Mouse (Mus musculus) forebrain, embryonic 15.5 days (tissue): ENCODE measurements around the gene Glp2r. TPM values are rescaled to one million over a fixed set of nuclear protein-coding genes. Genes with fewer than 3 reads are reported as not detected.

ENCODE experiments used
- ATAC-seq: fragments of 200-750 bp; cut with Nextera tagmentation; replicated peaks from 2 replicates; pipeline ENCODE4 v1.8.0; 2017; ENCODE audit warnings: mild to moderate bottlenecking, moderate TSS enrichment, moderate library complexity
- H3K27ac ChIP-seq: fragments of 300-500 bp; sonication (generic); replicated peaks from 2 replicates; pipeline ENCODE4 v1.5.1; 2015; ENCODE audit warnings: mild to moderate bottlenecking, inconsistent platforms
- H3K27me3 ChIP-seq: fragments of 300-500 bp; sonication (generic); 2 replicates; pipeline ENCODE4 v1.6.1; 2015; ENCODE audit warnings: inconsistent platforms
- H3K36me3 ChIP-seq: fragments of 300-500 bp; sonication (generic); 2 replicates; pipeline ENCODE4 v1.6.1; 2015; ENCODE audit warnings: mild to moderate bottlenecking, inconsistent platforms
- H3K4me1 ChIP-seq: fragments of 300-500 bp; sonication (generic); 2 replicates; pipeline ENCODE4 v1.6.1; 2015; ENCODE audit warnings: inconsistent platforms
- H3K4me2 ChIP-seq: fragments of 300-500 bp; sonication (generic); replicated peaks from 2 replicates; pipeline ENCODE4 v1.6.1; 2015; ENCODE audit warnings: mild to moderate bottlenecking, inconsistent platforms
- H3K4me3 ChIP-seq: fragments of 300-500 bp; sonication (generic); 2 replicates; pipeline ENCODE4 v1.5.1; 2015; ENCODE audit warnings: mild to moderate bottlenecking, inconsistent platforms
- H3K9ac ChIP-seq: fragments of 300-500 bp; sonication (generic); replicated peaks from 2 replicates; pipeline ENCODE4 v1.6.1; 2015; ENCODE audit warnings: mild to moderate bottlenecking, inconsistent platforms
- H3K9me3 ChIP-seq: fragments of 300-500 bp; sonication (generic); 2 replicates; pipeline ENCODE4 v1.6.1; 2016; ENCODE audit warnings: inconsistent platforms
- WGBS: fragments of 180-500 bp; shearing (Covaris S2); methylation state at CpG from one replicate; pipeline ENCODE4 v1.1.7; 2015; ENCODE audit warnings: mixed read lengths; 5-methylcytosine and 5-hydroxymethylcytosine counted together
- polyA plus RNA-seq: library from polyadenylated mRNA; unstranded; fragments of >200 nt; fragmentation: Nextera tagmentation; extraction: Ambion mirVana; gene quantifications from 2 replicates; pipeline ENCODE4 v1.2.1, GENCODE M21; 2015

Glp2r gene
- polyA plus RNA-seq, 1 experiment from 2014 or later: 0.10 TPM

DNA sequence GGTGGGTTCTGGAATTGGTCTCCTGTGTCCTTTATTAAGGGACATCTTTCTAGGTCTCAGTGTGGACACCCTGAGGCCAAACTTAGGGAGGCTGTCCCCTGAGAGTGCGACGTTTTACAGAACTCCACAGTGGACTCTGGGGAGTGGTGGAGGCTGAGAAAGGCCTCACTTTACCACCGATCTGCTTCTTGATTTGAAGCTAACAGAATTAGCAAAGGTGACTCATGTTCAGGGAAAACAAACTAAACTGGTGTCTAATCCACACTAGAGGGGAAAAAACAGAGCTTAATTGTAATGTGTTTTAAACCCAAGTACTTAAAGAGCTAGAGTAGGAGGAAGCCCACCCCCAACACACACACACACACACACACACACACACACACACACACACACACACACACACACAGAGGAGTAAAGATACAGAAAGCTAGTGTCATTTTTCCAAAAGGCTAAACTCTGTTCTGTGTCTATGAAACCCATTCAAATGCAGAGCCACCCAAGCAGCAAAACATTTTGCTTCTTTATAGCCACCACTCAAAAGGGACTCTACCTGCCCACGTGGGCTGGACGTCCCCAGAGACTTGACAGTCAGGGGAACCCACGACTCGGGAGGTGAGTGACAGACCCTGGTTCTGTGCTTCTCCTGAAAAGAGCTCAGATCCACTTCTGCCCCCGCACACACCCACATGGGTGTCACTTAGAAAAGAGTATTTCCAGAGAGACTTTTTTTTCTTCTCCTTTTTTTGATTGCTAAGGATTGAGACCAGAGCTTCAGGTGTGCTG lies 47.5 kb downstream of the Glp2r start:
- no peak overlapping the region for H3K27ac ChIP-seq
- H3K9ac ChIP-seq: no peak overlapping the region
- H3K4me1 ChIP-seq: no peaks in the 10 kb centered on the region
- H3K27me3 ChIP-seq: no peaks in the 10 kb centered on the region
- 82% methylated on average over 8 of the region's 8 CpGs for WGBS
- ATAC-seq: no peak
- H3K4me2 ChIP-seq: no peak overlapping the region
- H3K36me3 ChIP-seq: no peaks in the 10 kb centered on the region
- no peaks in the 10 kb centered on the region for H3K9me3 ChIP-seq
- no peak overlapping the region for H3K4me3 ChIP-seq

DNA sequence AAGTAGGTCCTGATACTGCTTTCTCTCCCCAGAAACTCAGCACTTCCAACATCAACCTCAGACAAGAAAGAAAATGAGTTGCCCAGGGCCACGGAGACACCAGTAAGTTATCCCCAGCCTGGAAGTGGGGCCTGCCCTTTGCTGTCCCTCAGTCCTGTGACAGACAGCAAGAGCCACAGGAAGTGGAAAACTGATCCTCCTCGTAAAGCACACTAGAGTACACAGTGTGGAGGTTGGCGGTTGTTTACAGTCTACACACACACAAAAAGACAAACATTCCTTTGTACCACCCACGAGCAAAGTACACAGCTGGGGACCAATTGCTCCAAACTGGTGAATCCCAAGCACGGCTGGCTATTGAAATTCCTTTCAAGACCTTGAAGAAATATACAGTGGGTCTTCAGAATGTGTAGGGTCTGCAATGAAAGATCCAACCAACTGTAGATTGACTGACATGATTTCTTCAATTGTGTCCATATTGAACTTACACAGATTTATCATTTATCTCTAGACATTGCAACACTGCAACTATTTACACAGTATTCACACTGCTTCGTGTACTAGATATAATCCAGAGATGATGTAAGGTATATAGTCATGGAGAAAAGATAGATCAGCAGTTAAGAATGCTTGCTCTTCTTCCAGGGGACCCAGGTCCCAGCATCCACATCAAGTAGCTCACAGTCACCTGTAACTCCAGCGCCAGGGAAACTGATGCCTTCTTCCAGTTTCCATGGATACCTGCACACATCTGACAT lies 48.4 kb downstream of the Glp2r start:
- 69% methylated on average over 7 of the region's 7 CpGs for WGBS
- H3K4me2 ChIP-seq: no peak overlapping the region
- H3K27me3 ChIP-seq: no peaks in the 10 kb centered on the region
- H3K36me3 ChIP-seq: no peaks in the 10 kb centered on the region
- no peak overlapping the region for H3K9ac ChIP-seq
- H3K4me1 ChIP-seq: no peaks in the 10 kb centered on the region
- no peaks in the 10 kb centered on the region for H3K9me3 ChIP-seq
- no peak overlapping the region for H3K4me3 ChIP-seq
- H3K27ac ChIP-seq: no peak overlapping the region
- ATAC-seq: no peak

- no peaks in the 10 kb centered on the region for H3K4me1 ChIP-seq
- no peak overlapping the region for H3K4me3 ChIP-seq
- H3K9ac ChIP-seq: no peak overlapping the region
- H3K27me3 ChIP-seq: no peaks in the 10 kb centered on the region
- no peak for ATAC-seq
- no peak overlapping the region for H3K27ac ChIP-seq
- H3K36me3 ChIP-seq: no peaks in the 10 kb centered on the region
- 94% methylated on average over 5 of the region's 5 CpGs for WGBS
- no peaks in the 10 kb centered on the region for H3K9me3 ChIP-seq
- no peak overlapping the region for H3K4me2 ChIP-seq
Observed at GRCm38 (mm10) chr11:67721485-67721884, 49.5 kb downstream of the Glp2r start.

DNA sequence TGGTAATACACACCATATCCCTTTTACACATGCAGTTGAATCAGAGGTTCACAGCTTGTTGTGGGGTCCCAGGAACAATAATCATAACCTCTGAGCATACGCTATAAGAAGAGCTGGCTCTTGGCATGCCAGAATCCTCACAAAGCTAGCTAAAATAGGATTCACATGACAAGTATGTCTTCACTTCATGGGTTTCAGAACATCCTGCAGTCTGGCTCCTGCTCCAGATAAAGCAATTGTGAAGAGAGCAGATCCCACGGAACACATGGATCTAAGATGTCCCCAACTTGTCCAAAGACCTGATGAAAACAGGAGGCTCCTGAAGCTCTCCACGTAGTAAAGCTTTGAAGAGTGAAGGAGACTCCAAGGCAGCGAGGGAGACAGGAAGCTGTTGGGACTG lies 55.6 kb downstream of the Glp2r start:
- H3K36me3 ChIP-seq: no peaks in the 10 kb centered on the region
- no peak overlapping the region for H3K4me3 ChIP-seq
- no peaks in the 10 kb centered on the region for H3K9me3 ChIP-seq
- H3K4me1 ChIP-seq: no peaks in the 10 kb centered on the region
- 88% methylated on average over 4 of the region's 4 CpGs for WGBS
- H3K9ac ChIP-seq: no peak overlapping the region
- ATAC-seq: no peak
- no peak overlapping the region for H3K27ac ChIP-seq
- no peaks in the 10 kb centered on the region for H3K27me3 ChIP-seq
- H3K4me2 ChIP-seq: no peak overlapping the region

DNA sequence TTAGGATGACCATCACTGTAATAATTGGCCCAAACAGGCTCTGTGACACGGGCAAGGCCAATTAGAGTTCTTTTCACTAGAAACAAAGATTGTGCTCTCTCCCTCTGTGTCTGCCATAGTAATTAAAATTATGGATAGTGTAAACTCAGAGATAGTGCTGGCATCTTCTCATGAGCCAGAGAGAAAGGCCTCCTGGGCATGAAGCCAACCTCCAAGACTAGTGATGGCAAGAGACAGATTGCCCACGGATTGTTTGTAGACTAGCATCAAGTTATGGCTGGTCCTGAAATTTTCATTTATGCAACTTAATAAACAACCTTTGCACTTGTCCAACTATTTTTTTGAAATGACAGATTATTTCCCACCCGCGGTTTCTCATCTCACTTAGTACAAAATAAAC lies 58.0 kb downstream of the Glp2r start:
- Histone ChIP-seq H3K4me3 (no peak overlapping the region), H3K27ac (no peak overlapping the region), H3K36me3 (no peaks in the 10 kb centered on the region), H3K4me1 (no peaks in the 10 kb centered on the region), H3K9me3 (no peaks in the 10 kb centered on the region), H3K4me2 (no peak overlapping the region), H3K27me3 (no peaks in the 10 kb centered on the region), H3K9ac (no peak overlapping the region)
- WGBS: 67% methylated on average over 4 of the region's 4 CpGs
- ATAC-seq: no peak

GRCm38 (mm10) chr11:67694703-67695376 lies 76.1 kb downstream of the Glp2r start, which contains the start of gene Rcvrn:
Gene Rcvrn (plus strand): TSS chr11:67695326.
- 69% methylated on average over 7 of the region's 7 CpGs for WGBS
- Histone ChIP-seq H3K4me3 (no peak within 1 kb of the TSS), H3K4me1 (no peaks in the 10 kb centered on the region), H3K4me2 (no peak within 1 kb of the TSS), H3K27me3 (no peaks in the 10 kb centered on the region), H3K9ac (no peak within 1 kb of the TSS), H3K9me3 (no peaks in the 10 kb centered on the region), H3K27ac (no peak within 1 kb of the TSS), H3K36me3 (no peaks in the 10 kb centered on the region)
- ATAC-seq: no peak

DNA sequence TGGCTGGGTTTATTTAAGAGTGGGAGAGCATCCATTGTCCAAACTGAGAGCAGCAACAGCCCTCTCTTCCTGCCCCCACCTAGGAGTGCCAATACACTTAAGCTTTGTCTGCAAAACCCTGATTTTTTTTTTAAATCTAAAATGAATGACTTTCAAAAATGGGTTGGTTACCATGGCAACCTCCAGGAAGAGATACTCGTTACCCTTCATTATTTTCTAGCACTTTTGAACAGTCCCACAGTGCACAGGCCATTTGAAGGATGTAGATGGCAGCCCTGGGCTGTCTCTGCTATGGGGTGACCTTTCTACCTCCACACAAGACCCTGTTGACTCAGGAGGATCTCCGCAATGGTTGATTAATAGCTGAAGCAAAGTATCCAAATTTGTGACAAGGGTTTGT lies 84.8 kb downstream of the Glp2r start:
- Histone ChIP-seq H3K27me3 (no peaks in the 10 kb centered on the region), H3K9me3 (no peaks in the 10 kb centered on the region), H3K4me3 (no peak overlapping the region), H3K4me2 (no peak overlapping the region), H3K27ac (peak overlapping the region; percentile 23; the same call in 1 of the 2 replicates), H3K4me1 (peaks cover 6% of the 10 kb centered on the region), H3K36me3 (no peaks in the 10 kb centered on the region), H3K9ac (no peak overlapping the region)
- ATAC-seq: no peak; the same call in 1 of the 2 replicates
- 48% methylated on average over 2 of the region's 2 CpGs for whole genome bisulfite sequencing

DNA sequence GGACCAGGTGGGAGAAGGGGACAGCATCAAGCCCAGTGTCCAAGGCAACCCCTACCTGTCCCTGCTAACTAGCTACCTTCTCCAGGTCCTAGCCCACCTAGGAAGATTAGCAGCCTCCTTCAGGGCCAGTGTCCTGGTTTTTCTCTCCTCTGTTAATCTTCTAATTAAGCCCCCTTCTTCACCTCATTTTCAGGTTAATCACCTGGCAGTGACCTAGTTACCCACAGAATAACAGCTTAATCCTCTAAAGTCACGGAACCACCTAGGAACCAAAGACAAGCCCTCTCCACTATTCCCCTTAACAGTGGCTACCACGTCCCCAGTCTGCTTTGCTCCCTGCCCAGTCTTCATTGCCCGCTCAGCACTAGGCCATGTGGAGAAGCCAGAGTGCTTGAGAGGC lies 89.1 kb downstream of the Glp2r start:
- Histone ChIP-seq H3K4me2 (no peak overlapping the region), H3K9ac (no peak overlapping the region), H3K27me3 (no peaks in the 10 kb centered on the region), H3K4me3 (no peak overlapping the region), H3K9me3 (no peaks in the 10 kb centered on the region), H3K36me3 (no peaks in the 10 kb centered on the region), H3K27ac (no peak overlapping the region), H3K4me1 (peaks cover 6% of the 10 kb centered on the region)
- no peak for ATAC-seq
- 73% methylated on average over 3 of the region's 3 CpGs for WGBS

- no peak for ATAC-seq
- Histone ChIP-seq H3K27me3 (no peaks in the 10 kb centered on the region), H3K4me1 (no peaks in the 10 kb centered on the region), H3K4me3 (no peak overlapping the region), H3K9me3 (no peaks in the 10 kb centered on the region), H3K4me2 (no peak overlapping the region), H3K9ac (no peak overlapping the region), H3K36me3 (no peaks in the 10 kb centered on the region), H3K27ac (no peak overlapping the region)
- 93% methylated on average over 2 of the region's 2 CpGs for WGBS
Observed at GRCm38 (mm10) chr11:67679930-67680329, 91.0 kb downstream of the Glp2r start.

- no peak overlapping the region for H3K4me3 ChIP-seq
- H3K4me1 ChIP-seq: no peaks in the 10 kb centered on the region
- H3K9ac ChIP-seq: no peak overlapping the region
- no peak overlapping the region for H3K4me2 ChIP-seq
- H3K9me3 ChIP-seq: no peaks in the 10 kb centered on the region
- no peaks in the 10 kb centered on the region for H3K27me3 ChIP-seq
- H3K27ac ChIP-seq: no peak overlapping the region
- H3K36me3 ChIP-seq: no peaks in the 10 kb centered on the region
- WGBS: 82% methylated on average over 5 of the region's 5 CpGs
- ATAC-seq: no peak
Observed at GRCm38 (mm10) chr11:67679300-67679699, 91.7 kb downstream of the Glp2r start.

DNA sequence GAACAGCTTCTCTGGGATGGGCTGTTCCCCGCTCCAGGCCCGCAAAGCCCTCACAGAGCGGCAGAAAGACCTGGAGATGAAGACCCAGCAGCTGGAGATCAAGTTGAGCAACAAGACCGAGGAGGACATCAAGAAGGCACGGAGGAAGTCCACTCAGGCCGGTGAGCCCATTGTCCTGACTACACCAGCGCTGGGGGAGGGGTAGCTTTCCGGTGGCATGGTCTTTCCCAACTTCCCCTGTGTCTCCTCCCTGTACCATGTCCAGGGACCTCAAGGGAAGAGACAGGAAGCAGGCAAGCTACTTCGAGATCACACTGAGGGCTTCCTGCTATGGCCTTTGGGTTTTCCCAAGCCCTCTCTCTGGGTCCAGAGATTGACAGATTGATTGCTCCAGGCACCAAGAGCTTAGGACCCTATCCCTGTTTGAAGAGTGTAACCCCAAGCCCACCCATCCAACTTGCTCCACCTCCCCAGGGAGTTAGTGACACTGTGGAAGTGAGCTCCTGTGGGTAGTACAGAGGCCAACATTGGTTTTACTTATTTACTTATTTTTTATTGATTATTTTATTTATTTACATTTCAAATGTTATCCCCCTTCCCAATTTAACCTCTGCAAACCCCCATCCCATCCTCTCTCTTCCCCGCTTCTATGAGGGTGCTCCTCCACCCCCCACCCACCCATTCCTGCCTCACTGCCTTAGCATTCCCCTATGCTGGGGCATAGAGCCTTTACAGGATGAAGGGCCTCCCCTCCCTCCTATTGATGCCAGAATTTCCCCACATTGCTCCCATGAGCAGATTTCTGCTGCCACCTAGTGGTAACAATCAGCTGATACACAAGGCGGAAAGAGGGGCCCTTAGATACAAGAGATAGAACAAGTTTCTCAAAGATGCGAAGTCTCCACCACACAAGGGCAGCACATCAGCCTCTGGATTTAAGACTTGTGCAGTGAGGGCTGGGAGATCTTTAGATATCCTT lies 95.1 kb downstream of the Glp2r start:
- 60% methylated on average over 12 of the region's 12 CpGs for WGBS
- no peak overlapping the region for H3K27ac ChIP-seq
- H3K36me3 ChIP-seq: no peaks in the 10 kb centered on the region
- H3K4me3 ChIP-seq: no peak overlapping the region
- no peaks in the 10 kb centered on the region for H3K9me3 ChIP-seq
- H3K4me2 ChIP-seq: no peak overlapping the region
- no peak overlapping the region for H3K9ac ChIP-seq
- H3K27me3 ChIP-seq: no peaks in the 10 kb centered on the region
- ATAC-seq: peak; percentile 84
- H3K4me1 ChIP-seq: no peaks in the 10 kb centered on the region
